Mouse (Mus musculus) forebrain, embryonic 14.5 days (tissue): ENCODE measurements around the gene Eml1. TPM values are rescaled to one million over a fixed set of nuclear protein-coding genes. Genes with fewer than 3 reads are reported as not detected.
A peak's percentile ranks its signal among the peaks of the same experiment; 100 is the strongest.

ENCODE experiments used
- ATAC-seq: fragments of 200-750 bp; cut with Nextera tagmentation; 2 replicates; pipeline ENCODE4 v1.8.0; 2017; ENCODE audit warnings: mild to moderate bottlenecking, moderate library complexity
- DNase-seq: peaks from one replicate; pipeline ENCODE4 v3.0.0-alpha.2; 2015; ENCODE audit warnings: low spot score
- H3K27ac ChIP-seq: fragments of 300-500 bp; sonication (generic); 2 replicates; pipeline ENCODE4 v1.5.1; 2014; ENCODE audit warnings: low read depth, mild to moderate bottlenecking, control low read depth, low read length, moderate library complexity
- H3K27me3 ChIP-seq: fragments of 300-500 bp; sonication (generic); replicated peaks from 2 replicates; pipeline ENCODE4 v1.6.1; 2014; ENCODE audit warnings: low read length, control low read depth, mixed read lengths; ENCODE audit not compliant: control insufficient read depth, insufficient read depth
- H3K36me3 ChIP-seq: fragments of 300-500 bp; sonication (generic); 2 replicates; pipeline ENCODE4 v1.6.1; 2014; ENCODE audit warnings: low read length, control low read depth; ENCODE audit not compliant: control insufficient read depth, insufficient read depth
- H3K4me1 ChIP-seq: fragments of 300-500 bp; sonication (generic); 2 replicates; pipeline ENCODE4 v1.6.1; 2014; ENCODE audit warnings: antibody characterized with exemption, low read length, control low read depth; ENCODE audit not compliant: control insufficient read depth, insufficient read depth
- H3K4me2 ChIP-seq: fragments of 300-500 bp; sonication (generic); 2 replicates; pipeline ENCODE4 v1.6.1; 2014; ENCODE audit warnings: mild to moderate bottlenecking, control low read depth, low read length
- H3K4me3 ChIP-seq: fragments of 300-500 bp; sonication (generic); 2 replicates; pipeline ENCODE4 v1.5.1; 2014; ENCODE audit warnings: low read depth, low read length, control low read depth
- H3K9ac ChIP-seq: fragments of 300-500 bp; sonication (generic); 2 replicates; pipeline ENCODE4 v1.6.1; 2014; ENCODE audit warnings: mild to moderate bottlenecking, low read length, control low read depth, moderate library complexity
- H3K9me3 ChIP-seq: fragments of 300-500 bp; sonication (generic); replicated peaks from 2 replicates; pipeline ENCODE4 v1.6.1; 2016; ENCODE audit warnings: low read length, control low read depth, mixed read lengths; ENCODE audit not compliant: control insufficient read depth
- WGBS: fragments of 180-500 bp; shearing (Covaris S2); extraction: QIAGEN DNeasy Blood & Tissue Kit; methylation state at CpG from one replicate; pipeline ENCODE4 v1.1.7; 2014; 5-methylcytosine and 5-hydroxymethylcytosine counted together
- polyA plus RNA-seq: library from polyadenylated mRNA; unstranded; fragments of >200 nt; fragmentation: Nextera tagmentation; extraction: Ambion mirVana; gene quantifications from 2 replicates; pipeline ENCODE4 v1.2.1, GENCODE M21; 2014

Eml1 gene
- polyA plus RNA-seq: 52.2 and 57.1 TPM in 2 replicates

- Histone ChIP-seq H3K9ac (no peak within 1 kb of the TSS), H3K27ac (no peak within 1 kb of the TSS), H3K4me2 (no peak within 1 kb of the TSS), H3K27me3 (no peaks in the 10 kb centered on the region), H3K9me3 (no peaks in the 10 kb centered on the region), H3K36me3 (no peaks in the 10 kb centered on the region), H3K4me3 (no peak within 1 kb of the TSS), H3K4me1 (no peaks in the 10 kb centered on the region)
- DNase-seq (no peak), ATAC-seq (no peak)
- 83% methylated on average over 19 of the region's 19 CpGs for WGBS
These were observed at the start of gene Eml1 for GRCm38 (mm10) chr12:108370596-108371428. Eml1 (plus strand) TSS chr12:108370957.

- DNase-seq (peak; percentile 85), ATAC-seq (peak; percentile 63)
- no peaks in the 10 kb centered on the region for H3K9me3 ChIP-seq
- WGBS: 23% methylated on average over 5 of the region's 5 CpGs
- no peak overlapping the region for H3K4me2 ChIP-seq
- H3K27ac ChIP-seq: peak overlapping the region; percentile 68; the same call in 1 of the 2 replicates
- no peak overlapping the region for H3K9ac ChIP-seq
- H3K27me3 ChIP-seq: peaks cover 7% of the 10 kb centered on the region; the same call in 1 of the 2 replicates
- no peak overlapping the region for H3K4me3 ChIP-seq
- peaks cover 30% of the 10 kb centered on the region for H3K4me1 ChIP-seq
- H3K36me3 ChIP-seq: no peaks in the 10 kb centered on the region
These were observed 44.4 kb upstream of the Eml1 start for GRCm38 (mm10) chr12:108326401-108326800.

DNA sequence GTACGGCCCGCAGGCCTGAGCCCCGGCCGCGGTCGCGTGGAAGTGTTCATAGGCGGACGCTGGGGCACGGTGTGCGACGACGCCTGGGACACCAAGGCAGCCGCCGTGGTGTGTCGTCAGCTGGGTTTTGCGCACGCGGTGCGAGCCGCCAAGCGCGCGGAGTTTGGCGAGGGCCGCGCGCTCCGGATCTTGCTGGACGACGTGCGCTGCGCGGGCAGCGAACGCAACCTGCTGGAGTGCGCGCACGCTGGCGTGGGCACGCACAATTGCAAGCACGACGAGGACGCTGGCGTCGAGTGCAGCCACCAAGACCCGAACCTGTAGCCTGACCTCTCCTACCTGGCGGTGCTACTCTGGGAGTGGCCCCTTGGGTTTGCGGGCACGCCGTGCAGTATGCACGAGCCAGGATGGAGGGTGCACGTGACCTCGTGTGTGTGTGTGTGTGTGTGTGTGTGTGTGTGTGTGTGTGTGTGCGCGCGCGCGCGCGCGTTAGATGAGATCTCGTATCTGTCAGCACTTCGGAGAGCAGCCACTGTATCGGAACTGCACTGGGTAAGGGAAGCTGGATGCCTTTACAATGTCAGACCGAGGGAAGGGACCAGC, 42.8 kb upstream of the Eml1 start:
- peak overlapping the region; percentile 64 for H3K4me2 ChIP-seq
- ATAC-seq (peak; percentile 56), DNase-seq (peak; percentile 82)
- peak overlapping the region; percentile 63 for H3K9ac ChIP-seq
- H3K36me3 ChIP-seq: no peaks in the 10 kb centered on the region
- H3K9me3 ChIP-seq: no peaks in the 10 kb centered on the region
- 7% methylated on average over 65 of the region's 66 CpGs for WGBS
- H3K27me3 ChIP-seq: peaks cover 7% of the 10 kb centered on the region; the same call in 1 of the 2 replicates
- peak overlapping the region; percentile 68 for H3K27ac ChIP-seq
- peaks cover 26% of the 10 kb centered on the region for H3K4me1 ChIP-seq
- peak overlapping the region; percentile 36 for H3K4me3 ChIP-seq

GRCm38 (mm10) chr12:108333056-108333455, 37.7 kb upstream of the Eml1 start:
- Histone ChIP-seq H3K27ac (peak overlapping the region; percentile 74), H3K9ac (peak overlapping the region; percentile 52; the same call in 1 of the 2 replicates)

GRCm38 (mm10) chr12:108333481-108333882, 37.3 kb upstream of the Eml1 start:
- ATAC-seq: no peak; the same call in 1 of the 2 replicates
- peaks cover 20% of the 10 kb centered on the region; the same call in 1 of the 2 replicates for H3K4me1 ChIP-seq
- peaks cover 3% of the 10 kb centered on the region; the same call in 1 of the 2 replicates for H3K27me3 ChIP-seq
- H3K27ac ChIP-seq: peak overlapping the region; percentile 74
- no peaks in the 10 kb centered on the region for H3K9me3 ChIP-seq
- peak overlapping the region; percentile 52 for H3K9ac ChIP-seq
- WGBS: 2% methylated on average over 22 of the region's 22 CpGs
- H3K4me3 ChIP-seq: peak overlapping the region; percentile 61
- peak overlapping the region; percentile 97 for H3K4me2 ChIP-seq
- H3K36me3 ChIP-seq: no peaks in the 10 kb centered on the region
- no peak for DNase-seq

More at GRCm38 (mm10) chr12:108333056-108333455, 37.7 kb upstream of the Eml1 start:
- Histone ChIP-seq H3K4me3 (peak overlapping the region; percentile 61), H3K36me3 (no peaks in the 10 kb centered on the region), H3K9me3 (no peaks in the 10 kb centered on the region), H3K27me3 (peaks cover 3% of the 10 kb centered on the region; the same call in 1 of the 2 replicates), H3K4me2 (peak overlapping the region; percentile 97), H3K4me1 (peaks cover 22% of the 10 kb centered on the region)
- WGBS: under 1% methylated on average over 16 of the region's 16 CpGs
- DNase-seq: peak; percentile 83
- ATAC-seq: peak; percentile 22; the same call in 1 of the 2 replicates

- H3K27me3 ChIP-seq: 0 out of 2 replicates have a peak, but pooled peaks cover under 1% of the 10 kb centered on the region
- peaks cover 15% of the 10 kb centered on the region; the same call in 1 of the 2 replicates for H3K4me1 ChIP-seq
- H3K27ac ChIP-seq: peak within 1 kb of the TSS; percentile 74
- H3K9ac ChIP-seq: peak within 1 kb of the TSS; percentile 70
- no peaks in the 10 kb centered on the region for H3K9me3 ChIP-seq
- 0% methylated on average over 25 of the region's 56 CpGs for WGBS
- DNase-seq (peak; percentile 100), ATAC-seq (peak; percentile 93)
- H3K4me3 ChIP-seq: peak within 1 kb of the TSS; percentile 61
- H3K36me3 ChIP-seq: no peaks in the 10 kb centered on the region
- H3K4me2 ChIP-seq: peak within 1 kb of the TSS; percentile 97
These were observed 36.8 kb upstream of the Eml1 start, which contains the start of gene Cyp46a1 for GRCm38 (mm10) chr12:108333895-108334445. Cyp46a1 (plus strand) TSS chr12:108334381.

- H3K4me1 ChIP-seq: peaks cover 15% of the 10 kb centered on the region; the same call in 1 of the 2 replicates
- H3K4me2 ChIP-seq: peak overlapping the region; percentile 97
- H3K27ac ChIP-seq: no peak overlapping the region
- peak overlapping the region; percentile 61 for H3K4me3 ChIP-seq
- H3K36me3 ChIP-seq: no peaks in the 10 kb centered on the region
- H3K9ac ChIP-seq: peak overlapping the region; percentile 70
- no peaks in the 10 kb centered on the region for H3K27me3 ChIP-seq
- DNase-seq (peak; percentile 49), ATAC-seq (no peak; the same call in 1 of the 2 replicates)
- 1% methylated on average over 29 of the region's 32 CpGs for WGBS
- H3K9me3 ChIP-seq: no peaks in the 10 kb centered on the region
These were observed 36.2 kb upstream of the Eml1 start for GRCm38 (mm10) chr12:108334529-108334928.

GRCm38 (mm10) chr12:108338572-108339190, 32.1 kb upstream of the Eml1 start:
- 49% methylated on average over 14 of the region's 14 CpGs for WGBS
- H3K9me3 ChIP-seq: no peaks in the 10 kb centered on the region
- DNase-seq (peak; percentile 49), ATAC-seq (no peak)
- H3K27me3 ChIP-seq: no peaks in the 10 kb centered on the region
- H3K4me2 ChIP-seq: no peak overlapping the region
- H3K36me3 ChIP-seq: no peaks in the 10 kb centered on the region
- H3K27ac ChIP-seq: no peak overlapping the region
- no peak overlapping the region for H3K9ac ChIP-seq
- no peak overlapping the region for H3K4me3 ChIP-seq
- peaks cover 6% of the 10 kb centered on the region; the same call in 1 of the 2 replicates for H3K4me1 ChIP-seq
